Mouse (Mus musculus) E14TG2a.4 (cell line): Measurements from ENCODE around the gene Srgap1.

Source experiments
- CTCF ChIP-seq: conservative IDR thresholded peaks from 2 replicates; pipeline ENCODE4 v1.5.1; 2014; ENCODE audit warnings: low read length
- POU5F1 ChIP-seq: IDR thresholded peaks from 2 replicates; pipeline ENCODE4 v1.6.1; 2014; ENCODE audit warnings: low read length, borderline replicate concordance

DNA sequence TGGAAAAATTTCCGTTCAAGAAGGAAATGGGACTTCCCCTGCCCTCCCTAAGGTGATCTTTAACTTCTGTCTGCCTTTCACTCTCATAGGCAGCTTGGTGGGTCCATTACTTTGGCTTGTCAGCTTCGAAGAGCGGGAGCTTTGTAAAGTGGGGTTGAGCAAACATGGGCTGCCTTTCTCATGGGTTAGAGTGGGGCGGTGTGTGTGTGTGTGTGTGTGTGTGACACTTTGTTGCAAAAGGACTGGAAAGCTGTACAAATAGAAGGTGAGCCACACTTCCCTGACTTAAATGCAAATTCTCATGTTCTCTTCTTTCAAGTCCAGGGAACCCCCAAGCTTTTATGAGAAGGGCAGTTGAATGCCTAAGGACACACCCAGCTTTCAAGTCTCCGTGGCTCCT, 292.9 kb downstream of the Srgap1 start:
- TF ChIP-seq CTCF: no peak
- no peak for TF ChIP-seq POU5F1
